Mouse (Mus musculus) embryo, embryonic 9.5 days (tissue): Measurements from ENCODE around the gene Cpm.

Source experiments
- DNase-seq: peaks from one replicate; pipeline ENCODE4 v3.0.0-alpha.2; 2017; ENCODE audit errors: extremely low spot score

Cpm gene

GRCm38 (mm10) chr10:117663056-117663864 is 34.0 kb downstream of the Cpm start:
- no peak for DNase-seq

- peak; percentile 44 for DNase-seq
Observed at GRCm38 (mm10) chr10:117663865-117664200, 34.5 kb downstream of the Cpm start.

- DNase-seq: no peak
Observed at GRCm38 (mm10) chr10:117664208-117664925, 35.1 kb downstream of the Cpm start.

GRCm38 (mm10) chr10:117664926-117665209 is 35.6 kb downstream of the Cpm start:
- no peak for DNase-seq

- DNase-seq: no peak
Observed at GRCm38 (mm10) chr10:117665376-117666275, 36.3 kb downstream of the Cpm start.

- DNase-seq: no peak
Observed at GRCm38 (mm10) chr10:117666361-117666760, 37.1 kb downstream of the Cpm start.

- DNase-seq: no peak
Observed at GRCm38 (mm10) chr10:117666947-117667630, 37.8 kb downstream of the Cpm start.

- no peak for DNase-seq
Observed at GRCm38 (mm10) chr10:117667663-117668507, 38.6 kb downstream of the Cpm start.

GRCm38 (mm10) chr10:117668546-117669300 is 39.4 kb downstream of the Cpm start:
- no peak for DNase-seq

- no peak for DNase-seq
Observed at GRCm38 (mm10) chr10:117669449-117670090, 40.3 kb downstream of the Cpm start.

- DNase-seq: no peak
Observed at GRCm38 (mm10) chr10:117670092-117670491, 40.8 kb downstream of the Cpm start.

GRCm38 (mm10) chr10:117670791-117671190 is 41.5 kb downstream of the Cpm start:
- no peak for DNase-seq

GRCm38 (mm10) chr10:117671266-117671665 is 42.0 kb downstream of the Cpm start:
- DNase-seq: no peak

GRCm38 (mm10) chr10:117671930-117672666 is 42.8 kb downstream of the Cpm start:
- no peak for DNase-seq

- DNase-seq: no peak
Observed at GRCm38 (mm10) chr10:117672693-117673092, 43.4 kb downstream of the Cpm start.

GRCm38 (mm10) chr10:117673913-117674312 is 44.6 kb downstream of the Cpm start:
- no peak for DNase-seq

GRCm38 (mm10) chr10:117674359-117675019 is 45.2 kb downstream of the Cpm start:
- no peak for DNase-seq
